Mouse (Mus musculus): ENCODE measurements at regions not wholly inside any gene's neighbourhood (a gene's known extent, or its start where the extent isn't known, plus 50 kb on each side); places are given as distances from the start of the nearest gene placed in this dataset.

DNA sequence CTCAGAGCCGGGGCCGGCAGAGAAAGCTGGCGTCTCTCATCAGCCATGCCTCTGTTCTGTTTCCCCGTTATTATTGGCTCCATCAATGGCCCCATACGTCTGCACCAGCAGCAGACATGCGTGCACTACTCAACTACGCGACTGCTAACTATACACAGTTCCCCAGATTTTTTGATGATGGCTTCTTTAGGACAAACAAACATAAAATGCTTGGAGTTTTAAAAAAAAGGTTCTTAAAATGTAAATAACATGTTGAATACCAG, 256.6 kb downstream of the Ankrd16 start:
- TF ChIP-seq POLR2AphosphoS2 (IDR thresholded peaks at IDR 0.05; ENCODE audit: insufficient read length, low read depth) (no peak), E2F4 (IDR thresholded peaks at IDR 0.05; ENCODE audit: insufficient read depth) (no peak), POLR2A (IDR thresholded peaks at IDR 0.05; ENCODE audit: insufficient read length, low read depth) (no peak), MAX (IDR thresholded peaks at IDR 0.05; ENCODE audit: low read depth) (no peak), USF1 (IDR thresholded peaks at IDR 0.05; ENCODE audit: low read depth) (no peak), TCF12 (IDR thresholded peaks at IDR 0.05; ENCODE audit: insufficient read depth, poor library complexity, severe bottlenecking) (no peak), CEBPB (IDR thresholded peaks at IDR 0.05; ENCODE audit: insufficient read depth, poor library complexity, severe bottlenecking) (no peak)
